Mouse (Mus musculus): ENCODE data around the gene Coch. TPM values are rescaled to one million over a fixed set of nuclear protein-coding genes. Genes with fewer than 3 reads are reported as not detected.
A peak's percentile ranks its signal among the peaks of the same experiment; 100 is the strongest.
"Not testable (repeated sequence)": the region's sequence is repeated elsewhere in the genome, so short reads cannot be mapped to it uniquely, and the experiment has no call there.

Gene Coch
- polyA plus RNA-seq (2016; fragmentation: Nextera tagmentation; extraction: Ambion mirVana): 5.5 and 7.5 TPM in 2 replicates

- Histone ChIP-seq H3K27me3 (replicated peaks) (peaks cover 40% of the 10 kb centered on the region), H3K9me3 (no peaks in the 10 kb centered on the region), H3K4me1 (peaks cover 11% of the 10 kb centered on the region), H3K27ac (no peak within 1 kb of the TSS), H3K9ac (peak within 1 kb of the TSS; percentile 54), H3K4me2 (replicated peaks) (peak within 1 kb of the TSS; percentile 98), H3K4me3 (peak within 1 kb of the TSS; percentile 62), H3K36me3 (no peaks in the 10 kb centered on the region)
- peak; percentile 86 for ATAC-seq (ENCODE audit: low FRiP score, low read depth)
- under 1% methylated on average over 77 of the region's 79 CpGs for WGBS
These were observed at the start of gene Coch for GRCm38 (mm10) chr12:51593229-51594029. Coch (plus strand) TSS chr12:51593341.

GRCm38 (mm10) chr12:51543402-51543960 is 49.7 kb upstream of the Coch start:
- no peak overlapping the region for H3K27ac ChIP-seq
- 82% methylated on average over 9 of the region's 9 CpGs for WGBS
- H3K36me3 ChIP-seq: no peaks in the 10 kb centered on the region
- no peaks in the 10 kb centered on the region for H3K4me1 ChIP-seq
- H3K9ac ChIP-seq: no peak overlapping the region
- H3K4me2 ChIP-seq (replicated peaks): no peak overlapping the region
- no peaks in the 10 kb centered on the region for H3K27me3 ChIP-seq (replicated peaks)
- no peak for ATAC-seq (ENCODE audit: low FRiP score, low read depth)
- H3K4me3 ChIP-seq: no peak overlapping the region
- no peaks in the 10 kb centered on the region for H3K9me3 ChIP-seq

- H3K27me3 ChIP-seq (replicated peaks): no peaks in the 10 kb centered on the region
- ATAC-seq (ENCODE audit: low FRiP score, low read depth): no peak
- no peak overlapping the region for H3K9ac ChIP-seq
- WGBS: 80% methylated on average over 1 of the region's 1 CpGs
- no peak overlapping the region for H3K4me3 ChIP-seq
- H3K36me3 ChIP-seq: no peaks in the 10 kb centered on the region
- H3K4me2 ChIP-seq (replicated peaks): no peak overlapping the region
- H3K9me3 ChIP-seq: no peaks in the 10 kb centered on the region
- H3K4me1 ChIP-seq: no peaks in the 10 kb centered on the region
- no peak overlapping the region for H3K27ac ChIP-seq
These were observed 38.1 kb upstream of the Coch start for GRCm38 (mm10) chr12:51555041-51555440.

GRCm38 (mm10) chr12:51561416-51561815 is 31.7 kb upstream of the Coch start:
- Histone ChIP-seq H3K9ac (no peak overlapping the region), H3K4me3 (no peak overlapping the region), H3K27ac (no peak overlapping the region), H3K27me3 (replicated peaks) (no peaks in the 10 kb centered on the region), H3K36me3 (no peaks in the 10 kb centered on the region), H3K4me2 (replicated peaks) (no peak overlapping the region), H3K4me1 (peaks cover 5% of the 10 kb centered on the region; the same call in 1 of the 2 replicates), H3K9me3 (peaks cover 4% of the 10 kb centered on the region; the same call in 1 of the 2 replicates)
- 18% methylated on average over 9 of the region's 9 CpGs for WGBS
- ATAC-seq (ENCODE audit: low FRiP score, low read depth): no peak

- H3K4me2 ChIP-seq (replicated peaks): no peak overlapping the region
- no peaks in the 10 kb centered on the region for H3K36me3 ChIP-seq
- peaks cover 4% of the 10 kb centered on the region; the same call in 1 of the 2 replicates for H3K9me3 ChIP-seq
- H3K4me1 ChIP-seq: no peaks in the 10 kb centered on the region
- H3K4me3 ChIP-seq: no peak overlapping the region
- no peaks in the 10 kb centered on the region for H3K27me3 ChIP-seq (replicated peaks)
- WGBS: 91% methylated on average over 7 of the region's 7 CpGs
- ATAC-seq (ENCODE audit: low FRiP score, low read depth): no peak
- H3K9ac ChIP-seq: no peak overlapping the region
- no peak overlapping the region for H3K27ac ChIP-seq
These were observed 25.9 kb upstream of the Coch start for GRCm38 (mm10) chr12:51567225-51567624.

GRCm38 (mm10) chr12:51569472-51569871 is 23.7 kb upstream of the Coch start:
- Histone ChIP-seq H3K4me3 (no peak overlapping the region), H3K9me3 (peaks cover 4% of the 10 kb centered on the region; the same call in 1 of the 2 replicates), H3K4me1 (no peaks in the 10 kb centered on the region), H3K4me2 (replicated peaks) (no peak overlapping the region), H3K36me3 (no peaks in the 10 kb centered on the region), H3K27ac (no peak overlapping the region), H3K27me3 (replicated peaks) (no peaks in the 10 kb centered on the region), H3K9ac (no peak overlapping the region)
- 92% methylated on average over 8 of the region's 8 CpGs for WGBS
- no peak for ATAC-seq (ENCODE audit: low FRiP score, low read depth)

- 69% methylated on average over 7 of the region's 7 CpGs for WGBS
- no peak overlapping the region for H3K27ac ChIP-seq
- no peaks in the 10 kb centered on the region for H3K27me3 ChIP-seq (replicated peaks)
- H3K36me3 ChIP-seq: no peaks in the 10 kb centered on the region
- H3K9ac ChIP-seq: no peak overlapping the region
- H3K4me1 ChIP-seq: no peaks in the 10 kb centered on the region
- no peak for ATAC-seq (ENCODE audit: low FRiP score, low read depth)
- H3K4me3 ChIP-seq: no peak overlapping the region
- H3K9me3 ChIP-seq: peaks cover 4% of the 10 kb centered on the region; the same call in 1 of the 2 replicates
- no peak overlapping the region for H3K4me2 ChIP-seq (replicated peaks)
These were observed 23.2 kb upstream of the Coch start for GRCm38 (mm10) chr12:51569944-51570343.

GRCm38 (mm10) chr12:51572651-51573050 is 20.5 kb upstream of the Coch start:
- whole genome bisulfite sequencing: 88% methylated on average over 4 of the region's 4 CpGs
- Histone ChIP-seq H3K27ac (no peak overlapping the region), H3K9ac (no peak overlapping the region), H3K9me3 (no peaks in the 10 kb centered on the region), H3K27me3 (replicated peaks) (no peaks in the 10 kb centered on the region), H3K4me3 (no peak overlapping the region), H3K4me1 (no peaks in the 10 kb centered on the region), H3K4me2 (replicated peaks) (no peak overlapping the region), H3K36me3 (no peaks in the 10 kb centered on the region)
- ATAC-seq (ENCODE audit: low FRiP score, low read depth): no peak

GRCm38 (mm10) chr12:51577816-51578215 is 15.3 kb upstream of the Coch start:
- 91% methylated on average over 2 of the region's 2 CpGs for WGBS
- not testable (repeated sequence) for H3K36me3 ChIP-seq

GRCm38 (mm10) chr12:51589263-51589662 is 3.9 kb upstream of the Coch start:
- Histone ChIP-seq H3K4me1 (peaks cover 11% of the 10 kb centered on the region), H3K4me3 (no peak overlapping the region), H3K9ac (no peak overlapping the region), H3K36me3 (no peaks in the 10 kb centered on the region), H3K4me2 (replicated peaks) (no peak overlapping the region), H3K27me3 (replicated peaks) (peaks cover 24% of the 10 kb centered on the region), H3K27ac (no peak overlapping the region), H3K9me3 (no peaks in the 10 kb centered on the region)
- 90% methylated on average over 5 of the region's 5 CpGs for WGBS
- no peak for ATAC-seq (ENCODE audit: low FRiP score, low read depth)

More at GRCm38 (mm10) chr12:51577816-51578215, 15.3 kb upstream of the Coch start:
- not testable (repeated sequence) for H3K4me1 ChIP-seq; H3K27me3 ChIP-seq (replicated peaks); H3K27ac ChIP-seq; H3K9ac ChIP-seq; H3K9me3 ChIP-seq; ATAC-seq (ENCODE audit: low FRiP score, low read depth); H3K4me3 ChIP-seq; H3K4me2 ChIP-seq (replicated peaks)

GRCm38 (mm10) chr12:51591921-51592320 is 1.2 kb upstream of the Coch start:
- no peak for ATAC-seq (ENCODE audit: low FRiP score, low read depth)
- H3K27me3 ChIP-seq (replicated peaks): peaks cover 40% of the 10 kb centered on the region
- 71% methylated on average over 8 of the region's 8 CpGs for WGBS

GRCm38 (mm10) chr12:51592888-51593228 is 283 bp upstream of the Coch start:
- under 1% methylated on average over 21 of the region's 21 CpGs for WGBS
- peak; percentile 71 for ATAC-seq (ENCODE audit: low FRiP score, low read depth)
- peaks cover 11% of the 10 kb centered on the region for H3K4me1 ChIP-seq
- peak overlapping the region; percentile 54 for H3K9ac ChIP-seq
- H3K9me3 ChIP-seq: no peaks in the 10 kb centered on the region
- H3K4me2 ChIP-seq (replicated peaks): peak overlapping the region; percentile 98
- no peaks in the 10 kb centered on the region for H3K36me3 ChIP-seq
- H3K27me3 ChIP-seq (replicated peaks): peaks cover 40% of the 10 kb centered on the region
- H3K4me3 ChIP-seq: peak overlapping the region; percentile 62
- no peak overlapping the region for H3K27ac ChIP-seq

More at GRCm38 (mm10) chr12:51591921-51592320, 1.2 kb upstream of the Coch start:
- Histone ChIP-seq H3K4me3 (no peak overlapping the region), H3K27ac (no peak overlapping the region), H3K9ac (no peak overlapping the region), H3K36me3 (no peaks in the 10 kb centered on the region), H3K4me2 (replicated peaks) (no peak overlapping the region), H3K4me1 (peaks cover 11% of the 10 kb centered on the region), H3K9me3 (no peaks in the 10 kb centered on the region)
